9 mouse cellular contexts compared by ENCODE assay signal in the genomic region with DNA sequence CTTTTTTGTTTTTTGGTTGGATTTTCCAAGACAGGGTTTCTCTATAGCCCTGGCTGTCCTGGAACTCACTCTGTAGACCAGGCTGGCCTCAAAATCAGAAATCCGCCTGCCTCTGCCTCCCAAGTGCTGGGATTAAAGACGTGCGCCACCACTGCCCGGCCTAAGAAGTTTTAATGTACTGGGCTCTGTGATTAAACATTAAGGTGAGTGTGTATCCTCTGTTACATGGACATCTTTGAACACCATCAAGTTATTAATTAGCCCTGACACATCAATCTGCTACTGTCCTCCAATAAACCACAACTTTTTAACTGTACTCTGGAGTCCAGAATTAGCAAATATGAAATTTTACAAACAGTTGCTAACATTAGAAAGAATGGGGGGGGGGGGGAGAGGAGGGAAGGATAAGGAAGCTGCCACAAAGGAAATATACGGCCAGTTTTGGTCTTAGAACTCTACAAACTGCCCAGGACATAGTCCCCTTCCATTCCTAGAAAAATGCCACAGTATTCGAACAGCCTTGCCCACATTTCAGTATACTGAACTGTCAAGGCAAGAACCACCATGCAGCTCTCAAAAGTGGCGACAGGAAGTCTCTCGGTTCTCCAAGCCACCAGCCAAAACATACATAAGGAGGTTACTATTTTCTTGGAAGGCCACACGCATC. TPM values are rescaled to one million over a fixed set of nuclear protein-coding genes. Genes with fewer than 3 reads are reported as not detected.
DNase-seq lines count a peak whose midpoint lies in the region; ATAC-seq lines count a peak whose summit lies in the region.
"Had no signal": no experiment of that assay in that cellular context is flagged by ENCODE, and none has a peak within 500 bp of the region (broad histone marks: within the 10 kb centered on the region; RNA-seq: fewer than 3 reads in every experiment).

No protein-coding gene starts in this region.

- peak overlapping the region; percentile 86 for H3K4me2 ChIP-seq in heart, embryonic 11.5 days
- H3K4me2 ChIP-seq in limb, embryonic 15.5 days, result peak overlapping the region; percentile 79

- H3K36me3 ChIP-seq in heart, embryonic 11.5 days (ENCODE audit: control insufficient read depth, insufficient read depth, low read length), result no peaks in the 10 kb centered on the region
- H3K36me3 ChIP-seq in limb, embryonic 15.5 days, result no peaks in the 10 kb centered on the region

- no peak overlapping the region for H3K27ac ChIP-seq in heart, embryonic 11.5 days (ENCODE audit: low read depth, low read length)
- no peak overlapping the region for H3K27ac ChIP-seq in limb, embryonic 15.5 days

- no peaks in the 10 kb centered on the region for H3K27me3 ChIP-seq in heart, embryonic 11.5 days (ENCODE audit: control insufficient read depth, insufficient read depth, low read length)
- H3K27me3 ChIP-seq in limb, embryonic 15.5 days, result no peaks in the 10 kb centered on the region

- intact Hi-C loops in heart, postnatal 36 days (cut with DNase I), result loop anchor here (5.0 kb wide), 1 partner anchor 122 kb away; no protein-coding TSS in a partner anchor

- H3K9ac ChIP-seq in heart, embryonic 11.5 days (ENCODE audit: low read depth, low read length), result peak overlapping the region; percentile 82; the same call in 1 of the 2 replicates
- H3K9ac ChIP-seq in limb, embryonic 15.5 days, result no peak overlapping the region

- H3K4me1 ChIP-seq in heart, embryonic 11.5 days (ENCODE audit: control insufficient read depth, insufficient read depth, low read length), result no peaks in the 10 kb centered on the region; the same call in 1 of the 2 replicates
- peaks cover 8% of the 10 kb centered on the region for H3K4me1 ChIP-seq in limb, embryonic 15.5 days

- H3K4me3 ChIP-seq in heart, embryonic 11.5 days (ENCODE audit: low read depth, low read length), result peak overlapping the region; percentile 87
- H3K4me3 ChIP-seq in limb, embryonic 15.5 days, result peak overlapping the region; percentile 92

- no peak for ATAC-seq in heart, embryonic 11.5 days (replicated peaks; ENCODE audit: insufficient number of reproducible peaks, low FRiP score, low TSS enrichment)
- ATAC-seq in limb, embryonic 15.5 days (ENCODE audit: insufficient number of reproducible peaks, low FRiP score, low TSS enrichment, low read depth), result no peak
- no peak for ATAC-seq in erythroid progenitor cell, adult 5-6 weeks (replicated peaks; ENCODE audit: low FRiP score, poor library complexity, severe bottlenecking)

- WGBS in heart, embryonic 11.5 days (ENCODE audit: insufficient replicate concordance), result 64% methylated on average over 9 of the region's 9 CpGs
- WGBS in limb, embryonic 15.5 days, result 64% methylated on average over 9 of the region's 9 CpGs

- no peaks in the 10 kb centered on the region for H3K9me3 ChIP-seq in heart, embryonic 11.5 days (replicated peaks; ENCODE audit: control insufficient read depth, low read length)
- H3K9me3 ChIP-seq in limb, embryonic 15.5 days, result no peaks in the 10 kb centered on the region

- no peak for DNase-seq in heart, postnatal 36 days
- DNase-seq in thymus, postnatal 25 days, result peak; percentile 17
- no peak for DNase-seq in thymus, postnatal 14 days
- DNase-seq in adrenal gland, postnatal 36 days, result no peak
- no peak for DNase-seq in adrenal gland, postnatal 4 days (ENCODE audit: low spot score in 2 of 2)

RNA-seq across cellular contexts. Expression of a gene that starts 1.4 kb away (rescaled TPM):
- polyA plus RNA-seq in heart, embryonic 11.5 days (2014; fragmentation: Nextera tagmentation; extraction: Ambion mirVana), result 6.4 and 7.4 TPM in 2 replicates
- 1 to 10 TPM; 5.6 to 6.6 TPM for total RNA-seq in heart, postnatal 36 days (2021)
- polyA plus RNA-seq in limb, embryonic 15.5 days (2015; fragmentation: Nextera tagmentation; extraction: Ambion mirVana), result 11.4 and 12.5 TPM in 2 replicates
- total RNA-seq in erythroid progenitor cell, adult 5-6 weeks (2015; ENCODE audit: low replicate concordance), result 57.4 and 59.5 TPM in 2 replicates
- total RNA-seq in erythroid progenitor cell, adult 5-6 weeks (2017; ENCODE audit: low replicate concordance), result 78.4 and 78.7 TPM in 2 replicates
- 1 to 10 TPM; 6.4 to 8.4 TPM for total RNA-seq in adrenal gland, postnatal 36 days (2021)
- total RNA-seq in adrenal gland, postnatal 4 days (2021), result 10 to 100 TPM; 10.6 to 12.0 TPM

RNA-seq across cellular contexts. Expression of a gene that starts 20.8 kb away (rescaled TPM):
- polyA plus RNA-seq in heart, embryonic 11.5 days (2014; fragmentation: Nextera tagmentation; extraction: Ambion mirVana), result 15.3 and 16.4 TPM in 2 replicates
- 10 to 100 TPM in 1 of 2 experiments, 1 to 10 TPM in 1; 9.0 to 10.6 TPM for total RNA-seq in heart, postnatal 36 days (2021)
- 12.7 and 15.4 TPM in 2 replicates for polyA plus RNA-seq in limb, embryonic 15.5 days (2015; fragmentation: Nextera tagmentation; extraction: Ambion mirVana)
- 2.9 and 5.9 TPM in 2 replicates for total RNA-seq in erythroid progenitor cell, adult 5-6 weeks (2015; ENCODE audit: low replicate concordance)
- 4.4 and 4.5 TPM in 2 replicates for total RNA-seq in erythroid progenitor cell, adult 5-6 weeks (2017; ENCODE audit: low replicate concordance)
- 10 to 100 TPM; 10.7 to 16.2 TPM for total RNA-seq in adrenal gland, postnatal 36 days (2021)
- total RNA-seq in adrenal gland, postnatal 4 days (2021), result 10 to 100 TPM; 16.4 to 16.8 TPM

RNA-seq across cellular contexts. Expression of a gene that starts 22.3 kb away (rescaled TPM):
- 0.10 TPM in 1 of 2 replicates, not detected in the other for polyA plus RNA-seq in heart, embryonic 11.5 days (2014; fragmentation: Nextera tagmentation; extraction: Ambion mirVana)
- total RNA-seq in heart, postnatal 36 days (2021), result not detected
- 0.12 and 0.37 TPM in 2 replicates for polyA plus RNA-seq in limb, embryonic 15.5 days (2015; fragmentation: Nextera tagmentation; extraction: Ambion mirVana)
- not detected in 2 replicates for total RNA-seq in erythroid progenitor cell, adult 5-6 weeks (2015; ENCODE audit: low replicate concordance)
- not detected in 2 replicates for total RNA-seq in erythroid progenitor cell, adult 5-6 weeks (2017; ENCODE audit: low replicate concordance)
- total RNA-seq in adrenal gland, postnatal 36 days (2021), result not detected
- total RNA-seq in adrenal gland, postnatal 4 days (2021), result under 1 TPM; 0.23 to 0.25 TPM
- total RNA-seq: gastrocnemius, adult 18-20 months had no signal

RNA-seq across cellular contexts. Expression of a gene that starts 38.6 kb away (rescaled TPM):
- 16.7 and 22.9 TPM in 2 replicates for polyA plus RNA-seq in heart, embryonic 11.5 days (2014; fragmentation: Nextera tagmentation; extraction: Ambion mirVana)
- 10 to 100 TPM; 11.3 to 13.3 TPM for total RNA-seq in heart, postnatal 36 days (2021)
- polyA plus RNA-seq in limb, embryonic 15.5 days (2015; fragmentation: Nextera tagmentation; extraction: Ambion mirVana), result 31.6 and 32.4 TPM in 2 replicates
- 2.5 and 7.1 TPM in 2 replicates for total RNA-seq in erythroid progenitor cell, adult 5-6 weeks (2015; ENCODE audit: low replicate concordance)
- 1.1 and 2.6 TPM in 2 replicates for total RNA-seq in erythroid progenitor cell, adult 5-6 weeks (2017; ENCODE audit: low replicate concordance)
- 10 to 100 TPM; 19.5 to 27.0 TPM for total RNA-seq in adrenal gland, postnatal 36 days (2021)
- total RNA-seq in adrenal gland, postnatal 4 days (2021), result 10 to 100 TPM; 30.7 to 33.4 TPM

RNA-seq across cellular contexts. Expression of a gene that starts 40.7 kb away (rescaled TPM):
- 174 and 220 TPM in 2 replicates for polyA plus RNA-seq in heart, embryonic 11.5 days (2014; fragmentation: Nextera tagmentation; extraction: Ambion mirVana)
- 100 to 1,000 TPM; 182 to 201 TPM for total RNA-seq in heart, postnatal 36 days (2021)
- polyA plus RNA-seq in limb, embryonic 15.5 days (2015; fragmentation: Nextera tagmentation; extraction: Ambion mirVana), result 15.6 and 35.8 TPM in 2 replicates
- not detected in 2 replicates for total RNA-seq in erythroid progenitor cell, adult 5-6 weeks (2015; ENCODE audit: low replicate concordance)
- not detected in 2 replicates for total RNA-seq in erythroid progenitor cell, adult 5-6 weeks (2017; ENCODE audit: low replicate concordance)
- total RNA-seq in adrenal gland, postnatal 36 days (2021), result 10 to 100 TPM in 1 of 2 experiments, 1 to 10 TPM in 1; 7.6 to 10.0 TPM
- 10 to 100 TPM; 14.9 to 15.5 TPM for total RNA-seq in adrenal gland, postnatal 4 days (2021)

Comparison
In these comparisons a context has a peak if more than half of its experiments do, and no peak if none do; other contexts are left out.
1. RNA of a gene that starts 1.4 kb away (total RNA-seq): 57.4 to 78.7 TPM in erythroid progenitor cell, adult 5-6 weeks; 10.6 to 12.0 TPM in adrenal gland, postnatal 4 days, 6.4 to 8.4 TPM in adrenal gland, postnatal 36 days and 5.6 to 6.6 TPM in heart, postnatal 36 days; every median in the first group is over 4 times any median in the second.